Mouse (Mus musculus) midbrain, embryonic 12.5 days (tissue): ENCODE data around the gene Rcn1. TPM values are rescaled to one million over a fixed set of nuclear protein-coding genes. Genes with fewer than 3 reads are reported as not detected.

ENCODE experiments used
- ATAC-seq: fragments of 200-750 bp; cut with Nextera tagmentation; 2 replicates; pipeline ENCODE4 v1.8.0; 2017; ENCODE audit warnings: low read depth, moderate TSS enrichment, moderate library complexity; ENCODE audit not compliant: low FRiP score
- H3K27ac ChIP-seq: fragments of 300-500 bp; sonication (generic); replicated peaks from 2 replicates; pipeline ENCODE4 v1.5.1; 2016; ENCODE audit warnings: mild to moderate bottlenecking
- H3K27me3 ChIP-seq: fragments of 300-500 bp; sonication (generic); 2 replicates; pipeline ENCODE4 v1.6.1; 2016; ENCODE audit warnings: mild to moderate bottlenecking
- H3K36me3 ChIP-seq: fragments of 300-500 bp; sonication (generic); 2 replicates; pipeline ENCODE4 v1.6.1; 2016
- H3K4me1 ChIP-seq: fragments of 300-500 bp; sonication (generic); 2 replicates; pipeline ENCODE4 v1.6.1; 2016
- H3K4me2 ChIP-seq: fragments of 300-500 bp; sonication (generic); replicated peaks from 2 replicates; pipeline ENCODE4 v1.6.1; 2016; ENCODE audit warnings: mild to moderate bottlenecking, moderate library complexity
- H3K4me3 ChIP-seq: fragments of 300-500 bp; sonication (generic); 2 replicates; pipeline ENCODE4 v1.5.1; 2016; ENCODE audit warnings: mild to moderate bottlenecking
- H3K9ac ChIP-seq: fragments of 300-500 bp; sonication (generic); replicated peaks from 2 replicates; pipeline ENCODE4 v1.6.1; 2016; ENCODE audit warnings: mild to moderate bottlenecking, moderate library complexity
- H3K9me3 ChIP-seq: fragments of 300-500 bp; sonication (generic); 2 replicates; pipeline ENCODE4 v1.6.1; 2016; ENCODE audit warnings: mild to moderate bottlenecking
- WGBS: fragments of 180-500 bp; shearing (Covaris S2); methylation state at CpG from one replicate; pipeline ENCODE4 v1.1.7; 2016; 5-methylcytosine and 5-hydroxymethylcytosine counted together
- polyA plus RNA-seq: library from polyadenylated mRNA; unstranded; fragments of >200 nt; fragmentation: Nextera tagmentation; extraction: Ambion mirVana; gene quantifications from 2 replicates; pipeline ENCODE4 v1.2.1, GENCODE M21; 2016

The Rcn1 gene
- polyA plus RNA-seq, 1 experiment from 2014 or later: 95.7 TPM

DNA sequence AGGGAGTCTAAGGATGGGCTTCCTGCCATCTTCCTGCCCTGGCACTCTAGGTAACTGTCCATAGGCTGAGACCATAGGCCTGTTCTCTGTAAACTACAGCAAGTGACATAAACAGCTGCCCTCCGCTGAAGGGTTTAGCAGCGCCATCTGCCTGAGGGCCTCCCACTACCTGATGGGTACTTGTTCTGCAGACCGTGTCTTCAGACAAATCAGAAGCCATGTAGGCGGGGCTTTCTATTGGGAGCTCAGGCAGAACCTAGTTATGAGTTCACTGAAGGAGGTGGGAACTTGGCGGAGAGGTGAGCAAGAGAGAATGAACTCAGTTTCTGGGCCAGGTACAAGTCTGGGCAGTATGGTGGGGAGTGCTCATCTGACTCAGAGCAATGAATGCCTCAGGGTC, 26.4 kb downstream of the Rcn1 start:
- Histone ChIP-seq H3K36me3 (no peaks in the 10 kb centered on the region), H3K27me3 (peaks cover 44% of the 10 kb centered on the region), H3K27ac (no peak overlapping the region), H3K4me2 (no peak overlapping the region), H3K4me3 (no peak overlapping the region), H3K4me1 (peaks cover 9% of the 10 kb centered on the region; the same call in 1 of the 2 replicates), H3K9ac (no peak overlapping the region), H3K9me3 (no peaks in the 10 kb centered on the region)
- ATAC-seq: no peak
- 82% methylated on average over 5 of the region's 5 CpGs for WGBS

DNA sequence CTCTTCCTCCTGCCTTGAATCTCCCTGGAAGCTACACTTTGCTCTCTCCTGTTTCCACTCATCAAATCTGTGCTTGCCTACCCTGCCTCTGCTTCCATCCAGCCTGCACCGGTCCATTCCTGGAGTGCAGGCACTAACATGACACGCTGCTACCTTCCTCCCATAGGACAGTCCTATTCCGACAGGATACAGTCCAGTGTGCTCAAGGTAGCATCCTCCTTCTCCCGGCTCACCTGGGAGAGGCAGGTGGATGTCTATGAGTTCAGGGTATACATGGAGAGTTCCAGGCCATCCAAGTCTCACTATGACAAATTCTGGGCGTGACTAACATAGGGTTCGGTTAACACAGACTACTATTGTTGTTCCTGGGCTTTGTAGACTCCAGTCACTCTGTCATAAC, 27.0 kb downstream of the Rcn1 start:
- Histone ChIP-seq H3K4me3 (no peak overlapping the region), H3K4me2 (no peak overlapping the region), H3K27ac (no peak overlapping the region), H3K9ac (no peak overlapping the region), H3K9me3 (no peaks in the 10 kb centered on the region), H3K4me1 (peaks cover 9% of the 10 kb centered on the region; the same call in 1 of the 2 replicates), H3K27me3 (peaks cover 50% of the 10 kb centered on the region), H3K36me3 (no peaks in the 10 kb centered on the region)
- ATAC-seq: 0 out of 2 replicates have a peak, but pooled peaks have one; percentile 39
- 93% methylated on average over 6 of the region's 6 CpGs for WGBS

DNA sequence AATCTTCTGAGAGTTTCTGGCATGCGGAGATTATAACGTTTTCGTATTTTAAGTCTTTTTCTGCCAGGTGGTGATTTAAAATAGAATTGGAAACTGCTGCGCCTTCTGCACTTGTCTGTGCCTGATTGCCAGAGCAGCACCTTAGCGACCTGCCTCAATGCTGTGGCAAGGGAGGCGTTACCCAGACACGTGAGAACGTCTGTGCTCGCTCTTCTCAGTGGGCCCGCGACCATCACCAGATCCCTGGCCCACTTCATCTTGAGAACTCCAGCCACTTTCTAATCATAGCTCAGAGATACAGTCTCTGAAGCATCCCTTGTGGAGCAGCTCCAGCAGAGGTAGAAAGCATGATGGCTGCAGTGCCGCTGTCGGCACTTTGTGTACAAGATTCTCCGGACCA, 28.4 kb downstream of the Rcn1 start:
- peak overlapping the region; percentile 23 for H3K4me3 ChIP-seq
- 29% methylated on average over 14 of the region's 14 CpGs for WGBS
- H3K9ac ChIP-seq: no peak overlapping the region
- no peaks in the 10 kb centered on the region for H3K9me3 ChIP-seq
- peak overlapping the region; percentile 46 for H3K4me2 ChIP-seq
- 0 out of 2 replicates have a peak, but pooled peaks have one; percentile 13 for ATAC-seq
- no peaks in the 10 kb centered on the region for H3K36me3 ChIP-seq
- peaks cover 9% of the 10 kb centered on the region; the same call in 1 of the 2 replicates for H3K4me1 ChIP-seq
- H3K27me3 ChIP-seq: peaks cover 51% of the 10 kb centered on the region
- 0 out of 2 replicates have a peak overlapping the region, but pooled peaks have one; percentile 7 for H3K27ac ChIP-seq

DNA sequence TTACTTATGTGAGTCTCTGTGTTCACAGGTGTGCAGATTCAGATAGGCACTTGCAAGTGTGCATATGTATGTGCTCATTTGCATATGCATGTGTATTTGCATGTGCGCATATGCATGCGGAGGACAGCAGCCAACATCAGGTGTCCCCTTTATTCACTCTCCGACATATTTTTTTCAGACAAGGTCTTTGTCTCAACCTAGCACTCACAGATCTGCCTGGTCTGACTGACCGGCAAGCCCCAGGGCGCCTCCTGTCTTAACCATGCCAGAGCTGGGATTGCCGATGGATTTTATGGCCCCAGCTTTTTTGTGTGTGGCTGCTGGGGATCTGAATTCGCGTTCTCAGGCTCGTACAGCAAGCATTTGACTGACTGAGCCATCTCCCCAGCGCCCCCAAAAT, 28.9 kb downstream of the Rcn1 start:
- peak overlapping the region; percentile 46 for H3K4me2 ChIP-seq
- no peak overlapping the region for H3K27ac ChIP-seq
- peak overlapping the region; percentile 23; the same call in 1 of the 2 replicates for H3K4me3 ChIP-seq
- no peak overlapping the region for H3K9ac ChIP-seq
- peaks cover 49% of the 10 kb centered on the region for H3K27me3 ChIP-seq
- WGBS: 10% methylated on average over 10 of the region's 10 CpGs
- peaks cover 9% of the 10 kb centered on the region; the same call in 1 of the 2 replicates for H3K4me1 ChIP-seq
- ATAC-seq: peak; percentile 63
- no peaks in the 10 kb centered on the region for H3K9me3 ChIP-seq
- H3K36me3 ChIP-seq: no peaks in the 10 kb centered on the region

DNA sequence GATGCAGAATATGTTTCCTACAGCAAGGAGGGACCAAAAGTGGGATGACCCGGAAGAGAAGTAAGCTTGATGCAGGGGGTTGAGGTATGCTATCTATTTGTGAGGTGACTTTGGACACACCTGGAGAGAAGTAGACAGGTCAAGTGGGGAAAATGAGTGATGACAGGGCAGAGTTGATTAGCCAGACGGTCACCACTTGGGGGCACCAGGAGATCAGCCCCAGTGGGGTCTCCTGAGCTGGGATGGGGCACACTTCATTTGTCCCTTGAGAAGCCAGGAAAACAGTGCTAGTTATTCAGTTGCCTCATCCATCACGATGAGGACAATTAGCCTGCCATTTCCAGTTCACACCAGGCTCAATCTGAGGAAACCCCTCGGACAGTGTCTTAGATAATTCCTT, 31.5 kb downstream of the Rcn1 start:
- Histone ChIP-seq H3K9ac (no peak overlapping the region), H3K27ac (no peak overlapping the region), H3K4me1 (peaks cover 9% of the 10 kb centered on the region; the same call in 1 of the 2 replicates), H3K27me3 (peaks cover 30% of the 10 kb centered on the region), H3K4me2 (no peak overlapping the region), H3K36me3 (no peaks in the 10 kb centered on the region), H3K4me3 (no peak overlapping the region), H3K9me3 (no peaks in the 10 kb centered on the region)
- ATAC-seq: no peak
- 46% methylated on average over 4 of the region's 4 CpGs for WGBS

DNA sequence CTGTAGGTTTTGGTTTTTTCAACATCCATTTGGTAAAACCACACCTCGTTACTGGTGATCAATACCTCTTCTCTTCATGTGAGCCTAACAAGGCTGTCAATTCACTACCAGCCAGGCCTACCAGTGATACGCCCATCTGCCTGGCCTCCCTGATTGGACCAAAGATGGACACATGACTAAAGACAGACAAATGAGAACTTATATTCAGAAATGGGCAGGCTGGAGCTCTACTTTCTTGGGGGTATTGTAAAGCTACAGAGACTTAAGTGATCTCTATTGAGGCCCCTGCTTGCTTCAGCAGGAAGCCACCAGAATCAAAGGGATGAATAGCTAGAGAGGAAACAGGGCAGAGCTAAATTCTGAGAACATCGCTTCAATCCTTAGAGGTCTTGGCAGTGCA, 41.1 kb downstream of the Rcn1 start:
- H3K27ac ChIP-seq: no peak overlapping the region
- 88% methylated on average over 3 of the region's 3 CpGs for WGBS
- no peaks in the 10 kb centered on the region for H3K9me3 ChIP-seq
- no peak overlapping the region for H3K4me2 ChIP-seq
- no peaks in the 10 kb centered on the region for H3K36me3 ChIP-seq
- no peaks in the 10 kb centered on the region for H3K4me1 ChIP-seq
- H3K9ac ChIP-seq: no peak overlapping the region
- no peak for ATAC-seq
- H3K27me3 ChIP-seq: no peaks in the 10 kb centered on the region; the same call in 1 of the 2 replicates
- no peak overlapping the region for H3K4me3 ChIP-seq

DNA sequence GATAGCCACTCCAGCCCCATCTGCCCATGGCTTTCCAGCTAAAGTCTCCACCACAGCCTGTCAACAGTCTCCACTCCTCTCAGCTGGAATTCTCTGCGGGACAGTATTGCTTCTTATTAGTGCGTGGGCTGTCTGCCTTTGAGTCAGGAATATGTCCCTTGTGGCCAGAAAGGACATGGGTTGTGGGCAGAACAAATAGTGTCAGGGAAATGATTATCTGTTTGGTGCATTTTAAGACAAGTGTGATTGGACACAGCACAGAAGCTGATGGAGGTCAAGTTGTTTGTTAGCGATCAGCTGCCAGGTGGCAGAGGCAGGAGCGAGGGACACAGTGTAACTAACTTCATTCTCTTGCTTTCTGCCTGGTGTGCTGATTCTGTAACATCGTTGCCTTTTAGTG, 42.3 kb downstream of the Rcn1 start:
- Histone ChIP-seq H3K4me1 (no peaks in the 10 kb centered on the region), H3K27ac (no peak overlapping the region), H3K9ac (no peak overlapping the region), H3K4me3 (no peak overlapping the region), H3K4me2 (no peak overlapping the region), H3K27me3 (no peaks in the 10 kb centered on the region; the same call in 1 of the 2 replicates), H3K36me3 (no peaks in the 10 kb centered on the region), H3K9me3 (no peaks in the 10 kb centered on the region)
- no peak for ATAC-seq
- WGBS: 66% methylated on average over 5 of the region's 5 CpGs

DNA sequence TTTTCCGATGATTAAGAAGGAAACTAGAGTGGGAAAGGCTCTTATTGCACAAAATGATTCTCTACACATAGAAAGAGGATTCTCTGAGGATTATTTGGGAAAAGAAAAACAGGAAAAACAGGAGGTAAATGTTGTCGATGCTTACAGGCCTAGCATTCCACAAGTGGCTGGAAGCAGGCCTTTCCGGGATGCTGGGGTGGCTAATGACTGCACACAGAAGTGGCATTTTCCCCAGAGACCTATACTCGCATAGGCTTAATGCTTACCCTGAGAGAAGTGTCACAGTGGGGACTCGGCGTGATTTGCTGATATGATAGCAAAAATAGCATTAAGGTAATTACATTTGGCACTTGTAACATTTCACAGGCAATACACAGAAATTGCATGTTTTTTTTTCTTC, 50.2 kb downstream of the Rcn1 start:
- ATAC-seq: no peak
- WGBS: 57% methylated on average over 6 of the region's 6 CpGs
- Histone ChIP-seq H3K4me2 (no peak overlapping the region), H3K36me3 (no peaks in the 10 kb centered on the region), H3K27ac (no peak overlapping the region), H3K4me3 (no peak overlapping the region), H3K27me3 (peaks cover 6% of the 10 kb centered on the region), H3K4me1 (0 out of 2 replicates have a peak, but pooled peaks cover 4% of the 10 kb centered on the region), H3K9ac (no peak overlapping the region), H3K9me3 (no peaks in the 10 kb centered on the region)

DNA sequence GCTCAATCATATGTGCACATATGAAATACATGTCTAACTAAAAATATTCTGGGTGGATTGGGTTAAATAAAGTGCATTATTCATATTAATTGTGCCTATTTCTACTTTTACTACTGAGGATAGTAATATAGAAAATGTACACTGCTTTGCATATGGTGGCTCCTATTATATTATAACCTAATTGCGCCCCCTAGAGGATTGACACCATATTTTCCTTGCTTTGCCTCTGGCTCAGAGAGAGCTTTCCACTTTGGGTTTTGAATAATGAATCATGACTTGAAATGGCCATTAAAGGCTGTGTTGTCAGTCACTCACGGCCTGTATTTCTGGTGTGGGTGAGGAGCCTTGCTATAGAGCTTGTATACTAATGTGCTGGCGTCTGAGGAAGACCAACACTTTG, 59.1 kb downstream of the Rcn1 start:
- 60% methylated on average over 3 of the region's 3 CpGs for WGBS

DNA sequence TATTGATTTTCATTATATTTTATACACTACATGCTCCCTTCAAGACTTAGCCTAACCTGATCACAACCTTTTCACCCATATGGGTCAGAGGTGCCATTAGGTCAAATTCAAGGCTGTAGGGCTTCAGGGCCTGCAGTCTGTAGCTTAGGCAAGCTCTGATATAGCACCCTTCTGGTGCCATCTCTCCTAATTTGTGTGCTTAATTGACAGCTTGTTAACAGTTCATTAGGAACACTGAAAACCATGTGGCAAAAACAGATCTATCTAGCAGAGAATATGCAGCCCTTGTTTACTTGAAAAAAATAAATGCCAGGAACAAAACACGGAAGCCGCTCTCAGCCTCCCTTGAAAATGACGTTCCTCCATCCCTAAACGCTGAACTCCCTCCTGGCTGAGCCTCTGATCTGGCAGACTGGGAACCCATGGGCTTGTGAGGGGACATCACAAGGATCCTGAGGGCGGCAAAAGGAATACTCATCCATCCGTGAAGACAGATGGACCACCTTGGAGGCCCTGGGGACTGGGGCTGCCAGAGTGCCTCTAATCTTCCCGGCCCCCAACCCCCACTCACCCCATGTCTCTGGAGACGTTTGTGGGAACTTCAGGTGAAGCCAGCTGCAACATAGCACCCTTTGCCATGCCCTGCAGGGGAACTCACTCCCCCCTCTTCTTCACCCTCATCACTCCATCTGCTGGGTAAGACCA, 61.8 kb downstream of the Rcn1 start:
- Histone ChIP-seq H3K4me1 (peaks cover 10% of the 10 kb centered on the region), H3K4me3 (no peak overlapping the region), H3K27ac (no peak overlapping the region), H3K4me2 (no peak overlapping the region), H3K27me3 (peaks cover 12% of the 10 kb centered on the region; the same call in 1 of the 2 replicates), H3K36me3 (no peaks in the 10 kb centered on the region), H3K9ac (no peak overlapping the region), H3K9me3 (no peaks in the 10 kb centered on the region)
- WGBS: 36% methylated on average over 8 of the region's 8 CpGs
- no peak for ATAC-seq

More for the DNA sequence above, 59.1 kb downstream of the Rcn1 start:
- Histone ChIP-seq H3K27me3 (peaks cover 7% of the 10 kb centered on the region; the same call in 1 of the 2 replicates), H3K27ac (no peak overlapping the region), H3K36me3 (no peaks in the 10 kb centered on the region), H3K4me1 (peaks cover 10% of the 10 kb centered on the region), H3K9me3 (no peaks in the 10 kb centered on the region), H3K4me2 (no peak overlapping the region), H3K9ac (no peak overlapping the region), H3K4me3 (no peak overlapping the region)
- ATAC-seq: no peak

DNA sequence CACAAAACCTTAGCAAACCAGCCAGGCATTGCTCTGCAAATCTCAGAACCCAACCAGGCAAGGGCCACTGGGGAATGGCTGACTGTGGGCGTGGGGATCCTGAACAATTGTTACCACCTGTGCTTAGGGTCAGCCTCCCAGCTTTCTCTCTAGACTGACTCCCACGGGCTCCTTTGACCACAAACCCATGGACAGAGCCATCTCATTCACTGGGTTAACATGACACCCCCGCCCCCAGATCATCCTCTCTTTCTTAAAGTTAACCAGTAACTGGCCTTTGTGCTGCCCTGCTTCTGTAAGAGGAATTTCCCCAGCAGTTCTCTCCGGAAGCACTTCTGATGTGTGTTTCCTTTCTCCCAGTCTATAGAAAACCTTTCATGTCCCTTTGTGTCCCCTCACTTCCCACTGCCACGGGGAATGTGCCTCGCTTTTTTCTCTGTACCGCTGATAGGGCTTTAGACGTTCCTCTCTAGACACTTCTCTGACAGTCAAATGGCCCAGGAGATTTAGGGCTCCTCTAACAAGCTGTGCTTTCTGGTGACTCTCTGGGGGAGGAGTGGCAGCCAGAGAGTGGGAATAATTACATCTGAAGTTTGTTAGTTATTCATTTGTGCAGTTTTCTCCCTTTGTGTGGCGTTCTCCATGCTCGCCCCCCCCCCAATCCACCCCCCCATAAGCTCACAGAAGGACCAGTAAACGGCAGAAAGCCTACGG, 62.6 kb downstream of the Rcn1 start:
- peaks cover 10% of the 10 kb centered on the region for H3K4me1 ChIP-seq
- H3K4me2 ChIP-seq: no peak overlapping the region
- no peak for ATAC-seq
- H3K4me3 ChIP-seq: no peak overlapping the region
- H3K9me3 ChIP-seq: no peaks in the 10 kb centered on the region
- H3K36me3 ChIP-seq: no peaks in the 10 kb centered on the region
- no peak overlapping the region for H3K9ac ChIP-seq
- WGBS: 22% methylated on average over 12 of the region's 12 CpGs
- peaks cover 21% of the 10 kb centered on the region; the same call in 1 of the 2 replicates for H3K27me3 ChIP-seq
- no peak overlapping the region for H3K27ac ChIP-seq
